Mouse (Mus musculus) testis, adult 2 months (tissue): ENCODE measurements around the gene Pgpep1.

ENCODE experiments used
- CTCF ChIP-seq: fragments of 200-500 bp; IDR thresholded peaks from 2 replicates; pipeline ENCODE4 v1.5.1; 2012; ENCODE audit warnings: low read depth, mild to moderate bottlenecking, inconsistent platforms, low read length, moderate library complexity; ENCODE audit not compliant: control insufficient read depth, insufficient read depth, insufficient replicate concordance
- POLR2A ChIP-seq: fragments of 200-500 bp; IDR thresholded peaks from 2 replicates; pipeline ENCODE4 v1.6.1; 2012; ENCODE audit warnings: low read depth, mild to moderate bottlenecking, inconsistent platforms, low read length, moderate library complexity; ENCODE audit not compliant: control insufficient read depth

- no peak for TF ChIP-seq CTCF
- no peak for TF ChIP-seq POLR2A
Observed at GRCm38 (mm10) chr8:70638752-70639151, 21.4 kb downstream of the Pgpep1 start.
